Mouse (Mus musculus): ENCODE measurements around the gene Paip2b. TPM values are rescaled to one million over a fixed set of nuclear protein-coding genes. Genes with fewer than 3 reads are reported as not detected.
"Not testable (repeated sequence)": the region's sequence is repeated elsewhere in the genome, so short reads cannot be mapped to it uniquely, and the experiment has no call there.

The Paip2b gene
- polyA plus RNA-seq, 1 experiment from 2014 or later = 19.7 TPM

- H3K36me3 ChIP-seq (ENCODE audit: control insufficient read depth, insufficient read depth, low read length); H3K4me2 ChIP-seq (ENCODE audit: low read depth, low read length); H3K9ac ChIP-seq (ENCODE audit: low read length); ATAC-seq (ENCODE audit: insufficient read depth, low FRiP score); H3K9me3 ChIP-seq (replicated peaks; ENCODE audit: control insufficient read depth, low read length); H3K27ac ChIP-seq (ENCODE audit: low read length); H3K4me1 ChIP-seq (ENCODE audit: control insufficient read depth, insufficient read depth, low read length); H3K27me3 ChIP-seq (ENCODE audit: control insufficient read depth, insufficient read depth, low read length); H3K4me3 ChIP-seq (replicated peaks; ENCODE audit: low read length): not testable (repeated sequence)
- WGBS = 88% methylated on average over 5 of the region's 5 CpGs
These were observed 41.0 kb downstream of the Paip2b start for GRCm38 (mm10) chr6:83790533-83790932.

GRCm38 (mm10) chr6:83788554-83788953 is 43.0 kb downstream of the Paip2b start:
- Histone ChIP-seq H3K9me3 (replicated peaks; ENCODE audit: control insufficient read depth, low read length) (no peaks in the 10 kb centered on the region), H3K4me1 (ENCODE audit: control insufficient read depth, insufficient read depth, low read length) (no peaks in the 10 kb centered on the region), H3K36me3 (ENCODE audit: control insufficient read depth, insufficient read depth, low read length) (no peaks in the 10 kb centered on the region), H3K9ac (ENCODE audit: low read length) (no peak overlapping the region), H3K27ac (ENCODE audit: low read length) (no peak overlapping the region), H3K4me3 (replicated peaks; ENCODE audit: low read length) (no peak overlapping the region), H3K27me3 (ENCODE audit: control insufficient read depth, insufficient read depth, low read length) (no peaks in the 10 kb centered on the region), H3K4me2 (ENCODE audit: low read depth, low read length) (no peak overlapping the region)
- 70% methylated on average over 7 of the region's 7 CpGs for WGBS
- ATAC-seq (ENCODE audit: insufficient read depth, low FRiP score) = no peak

- H3K4me2 ChIP-seq (ENCODE audit: low read depth, low read length) = no peak overlapping the region
- no peak overlapping the region for H3K27ac ChIP-seq (ENCODE audit: low read length)
- H3K27me3 ChIP-seq (ENCODE audit: control insufficient read depth, insufficient read depth, low read length) = no peaks in the 10 kb centered on the region
- no peaks in the 10 kb centered on the region for H3K4me1 ChIP-seq (ENCODE audit: control insufficient read depth, insufficient read depth, low read length)
- no peak overlapping the region for H3K4me3 ChIP-seq (replicated peaks; ENCODE audit: low read length)
- no peaks in the 10 kb centered on the region for H3K36me3 ChIP-seq (ENCODE audit: control insufficient read depth, insufficient read depth, low read length)
- 62% methylated on average over 3 of the region's 3 CpGs for WGBS
- H3K9ac ChIP-seq (ENCODE audit: low read length) = no peak overlapping the region
- ATAC-seq (ENCODE audit: insufficient read depth, low FRiP score) = no peak
- no peaks in the 10 kb centered on the region for H3K9me3 ChIP-seq (replicated peaks; ENCODE audit: control insufficient read depth, low read length)
These were observed 45.1 kb downstream of the Paip2b start for GRCm38 (mm10) chr6:83786426-83786825.

GRCm38 (mm10) chr6:83779026-83779425 is 52.5 kb downstream of the Paip2b start:
- Histone ChIP-seq H3K27me3 (ENCODE audit: control insufficient read depth, insufficient read depth, low read length) (no peaks in the 10 kb centered on the region), H3K4me3 (replicated peaks; ENCODE audit: low read length) (no peak overlapping the region), H3K36me3 (ENCODE audit: control insufficient read depth, insufficient read depth, low read length) (no peaks in the 10 kb centered on the region), H3K9ac (ENCODE audit: low read length) (no peak overlapping the region), H3K4me1 (ENCODE audit: control insufficient read depth, insufficient read depth, low read length) (peaks cover 13% of the 10 kb centered on the region), H3K9me3 (replicated peaks; ENCODE audit: control insufficient read depth, low read length) (no peaks in the 10 kb centered on the region), H3K27ac (ENCODE audit: low read length) (no peak overlapping the region), H3K4me2 (ENCODE audit: low read depth, low read length) (no peak overlapping the region)
- no peak for ATAC-seq (ENCODE audit: insufficient read depth, low FRiP score)
- WGBS = 11% methylated on average over 5 of the region's 5 CpGs

- H3K27ac ChIP-seq (ENCODE audit: low read length) = no peak overlapping the region
- H3K9ac ChIP-seq (ENCODE audit: low read length) = no peak overlapping the region
- H3K9me3 ChIP-seq (replicated peaks; ENCODE audit: control insufficient read depth, low read length) = no peaks in the 10 kb centered on the region
- no peak for ATAC-seq (ENCODE audit: insufficient read depth, low FRiP score)
- peaks cover 14% of the 10 kb centered on the region for H3K4me1 ChIP-seq (ENCODE audit: control insufficient read depth, insufficient read depth, low read length)
- H3K36me3 ChIP-seq (ENCODE audit: control insufficient read depth, insufficient read depth, low read length) = no peaks in the 10 kb centered on the region
- no peak overlapping the region for H3K4me3 ChIP-seq (replicated peaks; ENCODE audit: low read length)
- no peaks in the 10 kb centered on the region for H3K27me3 ChIP-seq (ENCODE audit: control insufficient read depth, insufficient read depth, low read length)
- 75% methylated on average over 7 of the region's 7 CpGs for WGBS
- H3K4me2 ChIP-seq (ENCODE audit: low read depth, low read length) = no peak overlapping the region
These were observed 53.2 kb downstream of the Paip2b start for GRCm38 (mm10) chr6:83778306-83778705.

GRCm38 (mm10) chr6:83775638-83776293 is 55.8 kb downstream of the Paip2b start, which contains the start of gene Tex261:
Tex261 (minus strand) TSS chr6:83775813.
- WGBS = 0% methylated on average over 45 of the region's 45 CpGs

GRCm38 (mm10) chr6:83774781-83775563 is 56.6 kb downstream of the Paip2b start:
- Histone ChIP-seq H3K27ac (ENCODE audit: low read length) (peak overlapping the region; percentile 95), H3K4me2 (ENCODE audit: low read depth, low read length) (peak overlapping the region; percentile 82), H3K36me3 (ENCODE audit: control insufficient read depth, insufficient read depth, low read length) (peaks cover 3% of the 10 kb centered on the region; the same call in 1 of the 2 replicates), H3K4me3 (replicated peaks; ENCODE audit: low read length) (peak overlapping the region; percentile 58), H3K9me3 (replicated peaks; ENCODE audit: control insufficient read depth, low read length) (no peaks in the 10 kb centered on the region), H3K9ac (ENCODE audit: low read length) (peak overlapping the region; percentile 86), H3K4me1 (ENCODE audit: control insufficient read depth, insufficient read depth, low read length) (peaks cover 14% of the 10 kb centered on the region), H3K27me3 (ENCODE audit: control insufficient read depth, insufficient read depth, low read length) (no peaks in the 10 kb centered on the region)
- 2% methylated on average over 14 of the region's 14 CpGs for WGBS
- ATAC-seq (ENCODE audit: insufficient read depth, low FRiP score) = no peak

More at GRCm38 (mm10) chr6:83775638-83776293, 55.8 kb downstream of the Paip2b start, which contains the start of gene Tex261:
- Histone ChIP-seq H3K27ac (ENCODE audit: low read length) (peak within 1 kb of the TSS; percentile 95), H3K9me3 (replicated peaks; ENCODE audit: control insufficient read depth, low read length) (no peaks in the 10 kb centered on the region), H3K4me2 (ENCODE audit: low read depth, low read length) (peak within 1 kb of the TSS; percentile 82), H3K27me3 (ENCODE audit: control insufficient read depth, insufficient read depth, low read length) (no peaks in the 10 kb centered on the region), H3K36me3 (ENCODE audit: control insufficient read depth, insufficient read depth, low read length) (peaks cover 3% of the 10 kb centered on the region; the same call in 1 of the 2 replicates), H3K9ac (ENCODE audit: low read length) (peak within 1 kb of the TSS; percentile 86), H3K4me3 (replicated peaks; ENCODE audit: low read length) (peak within 1 kb of the TSS; percentile 58), H3K4me1 (ENCODE audit: control insufficient read depth, insufficient read depth, low read length) (peaks cover 14% of the 10 kb centered on the region)
- ATAC-seq (ENCODE audit: insufficient read depth, low FRiP score) = peak; percentile 96

GRCm38 (mm10) chr6:83774126-83774525 is 57.4 kb downstream of the Paip2b start:
- peaks cover 3% of the 10 kb centered on the region; the same call in 1 of the 2 replicates for H3K36me3 ChIP-seq (ENCODE audit: control insufficient read depth, insufficient read depth, low read length)
- peak overlapping the region; percentile 86 for H3K9ac ChIP-seq (ENCODE audit: low read length)
- no peaks in the 10 kb centered on the region for H3K27me3 ChIP-seq (ENCODE audit: control insufficient read depth, insufficient read depth, low read length)
- H3K4me1 ChIP-seq (ENCODE audit: control insufficient read depth, insufficient read depth, low read length) = peaks cover 14% of the 10 kb centered on the region
- no peaks in the 10 kb centered on the region for H3K9me3 ChIP-seq (replicated peaks; ENCODE audit: control insufficient read depth, low read length)
- peak overlapping the region; percentile 58 for H3K4me3 ChIP-seq (replicated peaks; ENCODE audit: low read length)
- peak overlapping the region; percentile 82 for H3K4me2 ChIP-seq (ENCODE audit: low read depth, low read length)
- no peak for ATAC-seq (ENCODE audit: insufficient read depth, low FRiP score)
- H3K27ac ChIP-seq (ENCODE audit: low read length) = no peak overlapping the region
- WGBS = 54% methylated on average over 9 of the region's 9 CpGs

GRCm38 (mm10) chr6:83768485-83768884 is 63.1 kb downstream of the Paip2b start:
- Histone ChIP-seq H3K9ac (ENCODE audit: low read length) (no peak overlapping the region), H3K36me3 (ENCODE audit: control insufficient read depth, insufficient read depth, low read length) (peaks cover 8% of the 10 kb centered on the region; the same call in 1 of the 2 replicates), H3K4me1 (ENCODE audit: control insufficient read depth, insufficient read depth, low read length) (no peaks in the 10 kb centered on the region), H3K27ac (ENCODE audit: low read length) (no peak overlapping the region), H3K9me3 (replicated peaks; ENCODE audit: control insufficient read depth, low read length) (no peaks in the 10 kb centered on the region), H3K4me2 (ENCODE audit: low read depth, low read length) (no peak overlapping the region), H3K27me3 (ENCODE audit: control insufficient read depth, insufficient read depth, low read length) (no peaks in the 10 kb centered on the region), H3K4me3 (replicated peaks; ENCODE audit: low read length) (no peak overlapping the region)
- ATAC-seq (ENCODE audit: insufficient read depth, low FRiP score) = no peak
- WGBS = 75% methylated on average over 5 of the region's 5 CpGs
